Mouse (Mus musculus): ENCODE data around the gene Adam8. TPM values are rescaled to one million over a fixed set of nuclear protein-coding genes. Genes with fewer than 3 reads are reported as not detected.

The Adam8 gene
- polyA plus RNA-seq, 1 experiment from 2014 or later: 3.6 TPM

GRCm38 (mm10) chr7:139956658-139957057 lies 35.7 kb downstream of the Adam8 start:
- Histone ChIP-seq H3K4me2 (replicated peaks) (no peak overlapping the region), H3K9me3 (no peaks in the 10 kb centered on the region), H3K4me3 (no peak overlapping the region), H3K9ac (no peak overlapping the region), H3K36me3 (no peaks in the 10 kb centered on the region), H3K27me3 (replicated peaks) (peaks cover 3% of the 10 kb centered on the region; the same call in 1 of the 2 replicates), H3K27ac (no peak overlapping the region), H3K4me1 (no peaks in the 10 kb centered on the region)
- no peak for ATAC-seq (ENCODE audit: low FRiP score, low read depth)
- WGBS: 84% methylated on average over 3 of the region's 3 CpGs

DNA sequence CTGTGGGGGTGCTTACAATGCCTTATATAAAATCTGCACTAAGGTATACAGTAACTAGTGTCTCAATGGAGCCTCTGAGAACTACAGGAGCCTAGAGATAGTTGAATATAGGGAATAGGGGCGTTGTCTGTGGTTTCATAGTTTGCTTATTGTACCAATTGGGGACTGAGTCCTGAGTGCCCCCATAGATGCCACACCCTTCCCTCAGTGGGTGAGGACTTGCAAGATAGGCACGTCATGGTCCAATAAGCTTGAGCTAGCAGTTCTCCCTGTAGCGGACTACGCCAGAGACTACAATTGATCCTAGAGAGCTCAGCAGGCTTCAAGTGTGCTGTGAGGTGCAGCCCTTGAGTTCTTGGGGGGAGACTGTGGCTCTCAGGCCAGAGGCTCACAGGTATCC lies 36.9 kb downstream of the Adam8 start:
- no peak overlapping the region for H3K27ac ChIP-seq
- H3K9me3 ChIP-seq: no peaks in the 10 kb centered on the region
- H3K9ac ChIP-seq: no peak overlapping the region
- WGBS: 84% methylated on average over 4 of the region's 4 CpGs
- H3K27me3 ChIP-seq (replicated peaks): peaks cover 10% of the 10 kb centered on the region
- H3K36me3 ChIP-seq: no peaks in the 10 kb centered on the region
- no peak for ATAC-seq (ENCODE audit: low FRiP score, low read depth)
- H3K4me1 ChIP-seq: peaks cover 7% of the 10 kb centered on the region; the same call in 1 of the 2 replicates
- H3K4me2 ChIP-seq (replicated peaks): no peak overlapping the region
- no peak overlapping the region for H3K4me3 ChIP-seq

DNA sequence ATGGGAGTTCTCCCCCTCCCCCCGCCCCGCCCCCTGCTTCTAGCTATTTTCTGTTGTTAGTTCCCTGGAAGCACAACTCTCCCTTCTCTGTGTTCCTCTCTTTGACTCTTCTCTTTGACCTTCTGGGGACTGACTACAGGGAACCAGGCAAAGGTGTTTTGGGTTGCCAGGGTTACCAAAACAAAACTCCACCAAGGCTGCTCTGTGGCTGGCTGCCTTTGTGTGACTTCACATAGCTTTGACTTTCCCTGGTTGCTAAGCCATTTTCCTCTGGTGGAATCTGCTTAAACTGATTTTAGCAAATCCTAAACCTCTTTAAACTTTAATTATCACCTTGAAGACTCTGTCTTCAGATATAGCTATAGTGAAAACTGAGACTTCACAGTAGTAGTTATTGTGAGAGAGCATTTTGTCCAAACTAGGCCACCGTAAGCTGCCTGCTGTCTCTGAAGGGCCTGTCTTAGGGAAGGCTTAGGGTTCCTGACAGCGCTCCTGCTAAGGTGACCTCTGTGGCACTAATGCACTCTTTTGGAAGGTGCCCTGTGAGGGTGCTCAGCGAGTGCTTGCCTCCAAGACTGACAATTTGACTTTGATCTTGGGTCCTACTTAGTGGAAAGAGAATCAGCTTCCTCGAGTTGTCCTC lies 40.2 kb downstream of the Adam8 start:
- Histone ChIP-seq H3K27ac (no peak overlapping the region), H3K4me3 (no peak overlapping the region), H3K4me2 (replicated peaks) (no peak overlapping the region), H3K4me1 (peaks cover 17% of the 10 kb centered on the region), H3K27me3 (replicated peaks) (peaks cover 35% of the 10 kb centered on the region), H3K9me3 (no peaks in the 10 kb centered on the region), H3K36me3 (no peaks in the 10 kb centered on the region), H3K9ac (no peak overlapping the region)
- ATAC-seq (ENCODE audit: low FRiP score, low read depth): no peak
- WGBS: 57% methylated on average over 6 of the region's 6 CpGs

DNA sequence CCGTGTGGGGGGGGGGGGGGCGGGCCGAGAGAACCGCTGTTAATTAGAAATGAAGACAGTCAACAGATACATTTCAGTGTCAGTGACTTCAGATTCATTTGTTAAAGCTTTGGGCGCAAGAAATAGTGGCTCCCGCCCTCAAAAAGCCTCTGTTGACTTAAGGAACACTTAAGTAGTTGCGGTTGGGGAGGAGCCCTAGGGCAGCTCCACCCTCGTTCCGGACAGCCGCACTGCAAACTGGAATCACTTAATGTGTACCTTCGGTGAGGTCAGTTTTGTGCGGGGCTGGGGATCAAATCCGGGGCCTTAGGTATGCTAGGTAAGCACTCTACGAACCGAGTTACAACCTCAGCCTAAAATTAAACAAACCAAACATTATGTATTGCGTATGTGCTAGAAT lies 41.3 kb downstream of the Adam8 start:
- H3K27ac ChIP-seq: no peak overlapping the region
- H3K4me3 ChIP-seq: peak overlapping the region; percentile 37
- peaks cover 45% of the 10 kb centered on the region for H3K27me3 ChIP-seq (replicated peaks)
- H3K9ac ChIP-seq: 0 out of 2 replicates have a peak overlapping the region, but pooled peaks have one; percentile 42
- H3K36me3 ChIP-seq: no peaks in the 10 kb centered on the region
- H3K9me3 ChIP-seq: no peaks in the 10 kb centered on the region
- ATAC-seq (ENCODE audit: low FRiP score, low read depth): no peak
- 7% methylated on average over 15 of the region's 16 CpGs for WGBS
- H3K4me1 ChIP-seq: peaks cover 17% of the 10 kb centered on the region
- peak overlapping the region; percentile 90 for H3K4me2 ChIP-seq (replicated peaks)

- under 1% methylated on average over 33 of the region's 33 CpGs for WGBS
- Histone ChIP-seq H3K27me3 (replicated peaks) (peaks cover 52% of the 10 kb centered on the region), H3K9ac (peak overlapping the region; percentile 42), H3K4me2 (replicated peaks) (peak overlapping the region; percentile 90), H3K36me3 (no peaks in the 10 kb centered on the region), H3K4me3 (peak overlapping the region; percentile 37), H3K27ac (no peak overlapping the region), H3K9me3 (no peaks in the 10 kb centered on the region), H3K4me1 (peaks cover 17% of the 10 kb centered on the region)
- ATAC-seq (ENCODE audit: low FRiP score, low read depth): peak; percentile 69
These were observed 41.9 kb downstream of the Adam8 start for GRCm38 (mm10) chr7:139950283-139950971.

DNA sequence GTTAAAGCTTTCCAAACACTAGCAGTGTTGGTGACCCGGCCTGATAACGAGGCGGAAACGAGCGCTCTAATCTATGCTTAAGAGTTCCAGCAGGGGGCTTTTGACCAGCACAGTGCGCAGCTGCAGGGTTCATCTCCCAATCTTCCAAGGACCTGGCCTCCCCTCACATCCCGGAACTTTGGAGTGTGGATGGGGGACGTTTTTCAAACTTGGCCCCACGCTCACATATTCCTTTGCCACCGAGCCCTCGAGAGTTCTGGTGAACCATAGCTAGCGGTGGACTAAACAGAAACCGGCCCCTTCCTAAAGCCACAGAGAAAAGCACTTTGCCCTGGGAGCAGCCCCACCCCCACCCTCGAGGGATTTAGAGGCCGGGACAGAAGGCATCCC lies 42.5 kb downstream of the Adam8 start:
- H3K9ac ChIP-seq: peak overlapping the region; percentile 42
- H3K27ac ChIP-seq: no peak overlapping the region
- peaks cover 57% of the 10 kb centered on the region for H3K27me3 ChIP-seq (replicated peaks)
- peak overlapping the region; percentile 90 for H3K4me2 ChIP-seq (replicated peaks)
- WGBS: under 1% methylated on average over 15 of the region's 15 CpGs
- no peaks in the 10 kb centered on the region for H3K9me3 ChIP-seq
- H3K36me3 ChIP-seq: no peaks in the 10 kb centered on the region
- H3K4me1 ChIP-seq: peaks cover 17% of the 10 kb centered on the region
- H3K4me3 ChIP-seq: peak overlapping the region; percentile 37
- ATAC-seq (ENCODE audit: low FRiP score, low read depth): peak; percentile 77

DNA sequence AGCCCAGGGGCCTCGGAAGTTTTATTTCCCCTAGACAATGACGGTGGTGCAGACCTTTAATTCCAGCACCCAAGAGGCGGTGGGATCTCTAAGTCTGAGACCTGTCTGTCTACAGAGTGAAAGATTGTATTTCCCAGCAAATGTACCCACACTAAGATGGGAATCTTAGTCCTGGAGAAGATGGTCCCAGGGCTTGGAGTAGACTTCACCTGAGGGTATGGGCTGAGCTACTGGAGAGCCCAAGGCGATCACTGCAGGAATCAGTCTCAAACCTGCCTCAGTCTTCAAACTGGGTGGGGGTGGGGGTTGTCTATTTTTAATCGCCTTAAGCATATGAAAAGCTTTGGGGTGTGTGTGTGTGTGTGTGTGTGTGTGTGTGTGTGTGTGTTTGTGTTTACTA lies 46.3 kb downstream of the Adam8 start:
- no peak for ATAC-seq (ENCODE audit: low FRiP score, low read depth)
- 22% methylated on average over 5 of the region's 5 CpGs for WGBS
- Histone ChIP-seq H3K4me3 (no peak overlapping the region), H3K4me2 (replicated peaks) (no peak overlapping the region), H3K27ac (no peak overlapping the region), H3K4me1 (peaks cover 29% of the 10 kb centered on the region), H3K27me3 (replicated peaks) (peaks cover 86% of the 10 kb centered on the region), H3K36me3 (no peaks in the 10 kb centered on the region), H3K9me3 (no peaks in the 10 kb centered on the region), H3K9ac (no peak overlapping the region)

DNA sequence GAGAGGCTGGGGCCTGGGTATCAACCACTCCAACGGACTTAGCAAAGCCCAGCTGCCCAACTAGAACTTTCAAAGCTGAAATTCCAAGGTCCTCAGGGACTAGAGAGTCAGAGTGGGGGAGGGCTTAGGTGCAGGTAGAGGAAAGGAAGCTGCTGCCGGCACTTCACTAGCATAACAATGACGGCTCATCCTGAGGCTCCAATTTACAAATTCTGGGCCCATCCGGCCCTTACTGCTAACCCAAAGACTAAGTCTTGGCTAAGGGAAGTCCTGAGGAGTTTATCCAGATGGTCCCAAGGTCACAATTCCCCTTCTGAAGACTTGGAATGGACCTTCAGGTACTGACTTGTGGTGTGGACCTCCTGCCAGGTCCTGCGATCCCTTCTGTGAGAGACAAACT lies 46.8 kb downstream of the Adam8 start:
- Histone ChIP-seq H3K4me3 (no peak overlapping the region), H3K27me3 (replicated peaks) (peaks cover 82% of the 10 kb centered on the region), H3K36me3 (no peaks in the 10 kb centered on the region), H3K9me3 (no peaks in the 10 kb centered on the region), H3K4me2 (replicated peaks) (no peak overlapping the region), H3K27ac (no peak overlapping the region), H3K4me1 (peaks cover 24% of the 10 kb centered on the region), H3K9ac (no peak overlapping the region)
- no peak for ATAC-seq (ENCODE audit: low FRiP score, low read depth)
- WGBS: 7% methylated on average over 5 of the region's 5 CpGs

DNA sequence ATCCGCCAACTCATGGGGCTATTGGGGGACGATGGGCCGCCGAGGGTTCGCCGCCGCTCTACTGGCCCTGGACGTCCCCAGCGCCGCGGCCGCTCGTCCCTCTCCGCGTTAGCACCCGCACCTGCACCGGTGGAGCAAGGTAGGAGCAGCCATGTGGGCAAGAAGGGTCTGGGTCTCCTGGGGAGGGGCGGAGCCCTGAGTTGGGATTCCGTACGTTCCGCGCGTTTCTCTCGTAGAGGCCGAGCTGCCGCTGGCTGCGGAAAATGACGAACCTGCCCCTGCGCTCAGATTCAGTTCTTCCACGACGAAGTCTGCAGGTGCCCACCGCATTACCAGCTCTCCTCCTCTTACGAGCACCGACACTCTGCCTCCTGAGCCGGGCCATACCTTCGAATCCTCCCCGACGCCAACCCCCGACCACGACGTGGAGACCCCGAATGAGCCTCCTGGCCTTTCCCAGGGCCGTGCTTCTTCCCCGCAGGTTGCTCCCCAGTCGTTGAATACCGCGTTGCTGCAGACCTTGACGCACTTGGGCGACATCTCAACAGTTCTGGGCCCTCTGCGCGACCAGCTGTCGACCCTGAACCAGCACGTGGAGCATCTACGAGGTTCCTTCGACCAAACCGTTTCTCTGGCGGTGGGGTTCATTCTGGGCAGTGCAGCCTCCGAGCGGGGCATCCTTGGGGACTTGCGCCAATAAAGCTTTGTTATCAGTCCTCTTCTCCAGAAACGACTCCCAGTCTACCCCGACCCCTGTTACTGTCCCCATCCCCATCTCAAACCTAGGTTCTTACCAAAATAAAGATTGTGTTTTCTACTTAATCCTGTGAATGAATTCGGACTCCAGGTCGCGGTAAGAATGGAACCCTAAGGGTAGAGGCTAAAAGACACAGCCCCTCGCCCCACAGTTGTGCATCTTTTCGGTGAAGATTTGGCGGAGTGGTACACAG lies 47.8 kb downstream of the Adam8 start:
- Histone ChIP-seq H3K4me2 (replicated peaks) (peak overlapping the region; percentile 58), H3K4me3 (peak overlapping the region; percentile 29), H3K27ac (no peak overlapping the region), H3K27me3 (replicated peaks) (peaks cover 79% of the 10 kb centered on the region), H3K9me3 (no peaks in the 10 kb centered on the region), H3K4me1 (peaks cover 14% of the 10 kb centered on the region), H3K9ac (no peak overlapping the region), H3K36me3 (no peaks in the 10 kb centered on the region)
- 3% methylated on average over 68 of the region's 68 CpGs for WGBS
- no peak for ATAC-seq (ENCODE audit: low FRiP score, low read depth)

- Histone ChIP-seq H3K27ac (no peak within 1 kb of the TSS), H3K4me1 (peaks cover 14% of the 10 kb centered on the region), H3K27me3 (replicated peaks) (peaks cover 79% of the 10 kb centered on the region), H3K9me3 (no peaks in the 10 kb centered on the region), H3K4me2 (replicated peaks) (peak within 1 kb of the TSS; percentile 58), H3K36me3 (no peaks in the 10 kb centered on the region), H3K4me3 (peak within 1 kb of the TSS; percentile 29), H3K9ac (no peak within 1 kb of the TSS)
- WGBS: 1% methylated on average over 58 of the region's 59 CpGs
- ATAC-seq (ENCODE audit: low FRiP score, low read depth): no peak
These were observed 48.6 kb downstream of the Adam8 start, which contains the start of gene Utf1 for GRCm38 (mm10) chr7:139943674-139944281. Gene Utf1 (plus strand): TSS chr7:139943789.

GRCm38 (mm10) chr7:139940476-139941209 lies 51.7 kb downstream of the Adam8 start:
- Histone ChIP-seq H3K27me3 (replicated peaks) (peaks cover 55% of the 10 kb centered on the region), H3K4me3 (no peak overlapping the region), H3K9ac (no peak overlapping the region), H3K4me1 (peaks cover 14% of the 10 kb centered on the region), H3K27ac (no peak overlapping the region), H3K36me3 (no peaks in the 10 kb centered on the region), H3K4me2 (replicated peaks) (no peak overlapping the region), H3K9me3 (no peaks in the 10 kb centered on the region)
- 67% methylated on average over 16 of the region's 16 CpGs for WGBS
- no peak for ATAC-seq (ENCODE audit: low FRiP score, low read depth)
